Mouse (Mus musculus): ENCODE measurements around the gene Scml4.

DNA sequence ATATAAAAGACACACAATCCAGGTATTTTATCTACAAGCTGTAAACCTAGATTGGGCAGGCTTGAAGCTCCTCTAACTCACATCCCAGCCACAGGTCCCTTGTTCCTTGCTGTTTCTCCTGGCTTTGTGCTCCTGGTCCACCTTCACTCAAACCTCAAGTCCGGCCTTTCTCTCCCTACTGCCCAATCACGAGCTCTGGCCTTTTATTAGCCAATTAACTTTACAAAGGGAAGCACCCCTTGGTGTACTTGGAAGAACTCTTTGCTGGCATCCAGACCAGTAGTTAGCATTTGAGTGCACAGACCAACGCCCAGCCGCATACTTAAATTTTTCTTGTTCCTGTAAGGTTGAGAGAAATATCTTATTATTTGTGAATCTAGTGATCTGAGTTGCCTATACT, 85.1 kb downstream of the Scml4 start:
- no peak for TF ChIP-seq CTCF (IDR thresholded peaks at IDR 0.05; ENCODE audit: extremely low read depth, insufficient read depth, low read length)
- TF ChIP-seq POLR2A (IDR thresholded peaks at IDR 0.05; ENCODE audit: extremely low read depth, insufficient read depth, low read length): no peak

All from cortical plate, adult 2 months (tissue).